In the genomic region with DNA sequence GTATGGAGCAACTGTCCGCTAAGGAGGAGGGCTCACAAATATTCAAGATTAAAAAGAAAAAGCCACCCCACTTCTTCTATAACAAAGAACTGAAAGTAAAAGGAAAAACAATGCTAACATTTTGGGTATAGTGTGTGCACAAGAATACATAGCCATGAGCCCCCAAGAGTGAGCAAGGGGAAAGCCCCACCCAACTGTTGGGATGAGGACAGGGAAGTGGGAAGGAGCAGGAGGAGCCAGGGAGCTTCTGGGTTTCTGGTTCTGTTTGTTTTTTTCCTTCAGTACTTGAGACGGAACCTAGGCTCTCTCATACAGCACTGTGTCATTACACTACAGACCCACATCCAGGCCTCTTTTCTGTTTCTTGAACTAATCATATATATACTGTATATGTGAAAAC, we compare ENCODE assay signal across 12 mouse cellular contexts. TPM values are rescaled to one million over a fixed set of nuclear protein-coding genes. Genes with fewer than 3 reads are reported as not detected.
DNase-seq lines count a peak whose midpoint lies in the region; ATAC-seq and TF ChIP-seq lines count a peak whose summit lies in the region.
"Had no signal": no experiment of that assay in that cellular context is flagged by ENCODE, and none has a peak within 500 bp of the region (broad histone marks: within the 10 kb centered on the region; RNA-seq: fewer than 3 reads in every experiment).

No protein-coding gene starts in this region.

- 60% methylated on average over 2 of the region's 2 CpGs for WGBS in heart, embryonic 14.5 days
- WGBS in midbrain, embryonic 11.5 days: 81% methylated on average over 2 of the region's 2 CpGs
- WGBS in midbrain, postnatal 0 days: 89% methylated on average over 2 of the region's 2 CpGs
- WGBS in limb, embryonic 12.5 days: 79% methylated on average over 2 of the region's 2 CpGs
- 67% methylated on average over 2 of the region's 2 CpGs for WGBS in stomach, embryonic 14.5 days

- no peak for DNase-seq in heart, postnatal 36 days
- DNase-seq in midbrain, embryonic 11.5 days (ENCODE audit: low spot score, missing footprints): peak; percentile 66
- no peak for DNase-seq in midbrain, postnatal 0 days (ENCODE audit: low spot score)
- no peak for DNase-seq in urinary bladder, postnatal 25 days (ENCODE audit: low spot score)
- no peak for DNase-seq in embryo, embryonic 9.5 days (ENCODE audit: extremely low spot score)
- DNase-seq: right cerebral cortex, postnatal 25 days had no signal

- peak overlapping the region; percentile 56 for H3K4me2 ChIP-seq in heart, embryonic 14.5 days (ENCODE audit: low read length)
- no peak overlapping the region for H3K4me2 ChIP-seq in midbrain, embryonic 11.5 days
- no peak overlapping the region for H3K4me2 ChIP-seq in midbrain, postnatal 0 days (ENCODE audit: low read depth, low read length, poor library complexity, severe bottlenecking)
- no peak overlapping the region for H3K4me2 ChIP-seq in limb, embryonic 12.5 days
- no peak overlapping the region for H3K4me2 ChIP-seq in stomach, embryonic 14.5 days (replicated peaks; ENCODE audit: low read depth, low read length)
- H3K4me2 ChIP-seq: forebrain, embryonic 13.5 days; hindbrain, embryonic 15.5 days; neural tube, embryonic 12.5 days had no signal

- H3K36me3 ChIP-seq in heart, embryonic 14.5 days (ENCODE audit: control insufficient read depth, insufficient read depth, low read length): no peaks in the 10 kb centered on the region
- no peaks in the 10 kb centered on the region for H3K36me3 ChIP-seq in midbrain, embryonic 11.5 days (ENCODE audit: control insufficient read depth, insufficient read depth, low read length)
- no peaks in the 10 kb centered on the region for H3K36me3 ChIP-seq in midbrain, postnatal 0 days (ENCODE audit: insufficient read depth, low read length)
- H3K36me3 ChIP-seq in limb, embryonic 12.5 days: no peaks in the 10 kb centered on the region
- no peaks in the 10 kb centered on the region for H3K36me3 ChIP-seq in stomach, embryonic 14.5 days (ENCODE audit: control insufficient read depth, insufficient read depth, low read length)
- H3K36me3 ChIP-seq: hindbrain, embryonic 15.5 days; neural tube, embryonic 12.5 days had no signal

- peak overlapping the region; percentile 56 for H3K9ac ChIP-seq in heart, embryonic 14.5 days (ENCODE audit: low read length)
- no peak overlapping the region for H3K9ac ChIP-seq in midbrain, embryonic 11.5 days (ENCODE audit: low read length)
- no peak overlapping the region for H3K9ac ChIP-seq in midbrain, postnatal 0 days (replicated peaks; ENCODE audit: low read length, poor library complexity, severe bottlenecking)
- no peak overlapping the region for H3K9ac ChIP-seq in limb, embryonic 12.5 days (replicated peaks)
- H3K9ac ChIP-seq in stomach, embryonic 14.5 days (replicated peaks; ENCODE audit: low read depth, low read length): no peak overlapping the region
- H3K9ac ChIP-seq: forebrain, embryonic 13.5 days; hindbrain, embryonic 15.5 days; neural tube, embryonic 12.5 days had no signal

- ATAC-seq in heart, embryonic 14.5 days (ENCODE audit: insufficient number of reproducible peaks, insufficient read depth, low FRiP score, low read depth): no peak
- no peak for ATAC-seq in midbrain, embryonic 11.5 days (ENCODE audit: low FRiP score)
- ATAC-seq in midbrain, postnatal 0 days (ENCODE audit: low FRiP score): no peak
- no peak for ATAC-seq in limb, embryonic 12.5 days (ENCODE audit: insufficient number of reproducible peaks, insufficient read depth, low FRiP score, low TSS enrichment, low read depth)
- no peak for ATAC-seq in stomach, embryonic 14.5 days (ENCODE audit: insufficient number of reproducible peaks, insufficient read depth, low FRiP score, low read depth)
- ATAC-seq: forebrain, embryonic 13.5 days had no signal

- H3K27ac ChIP-seq in heart, embryonic 14.5 days (replicated peaks in 1 of 2; ENCODE audit: control insufficient read depth in 1 of 2, insufficient read depth in 1 of 2, low read depth in 2 of 2, low read length in 2 of 2): peak overlapping the region; percentile 80 to 92
- H3K27ac ChIP-seq in midbrain, embryonic 11.5 days (ENCODE audit: low read depth, low read length): no peak overlapping the region
- no peak overlapping the region for H3K27ac ChIP-seq in midbrain, postnatal 0 days (ENCODE audit: low read depth, low read length)
- peak overlapping the region; percentile 62; the same call in 1 of the 2 replicates for H3K27ac ChIP-seq in limb, embryonic 12.5 days
- H3K27ac ChIP-seq in stomach, embryonic 14.5 days (ENCODE audit: low read length): peak overlapping the region; percentile 62; the same call in 1 of the 2 replicates
- H3K27ac ChIP-seq: forebrain, embryonic 13.5 days; hindbrain, embryonic 15.5 days; neural tube, embryonic 12.5 days had no signal

- no peak overlapping the region for H3K4me3 ChIP-seq in heart, embryonic 14.5 days (ENCODE audit: control insufficient read depth in 1 of 2, insufficient read depth in 1 of 2, low read depth in 1 of 2, low read length in 2 of 2)
- no peak overlapping the region for H3K4me3 ChIP-seq in midbrain, embryonic 11.5 days (ENCODE audit: low read depth, low read length)
- H3K4me3 ChIP-seq in midbrain, postnatal 0 days (ENCODE audit: low read depth, low read length): no peak overlapping the region
- no peak overlapping the region for H3K4me3 ChIP-seq in limb, embryonic 12.5 days (replicated peaks)
- no peak overlapping the region for H3K4me3 ChIP-seq in stomach, embryonic 14.5 days (ENCODE audit: low read depth, low read length)
- H3K4me3 ChIP-seq: forebrain, embryonic 13.5 days; hindbrain, embryonic 15.5 days; neural tube, embryonic 12.5 days had no signal

- H3K27me3 ChIP-seq in heart, embryonic 14.5 days (ENCODE audit: control insufficient read depth, insufficient read depth, low read length): no peaks in the 10 kb centered on the region
- H3K27me3 ChIP-seq in midbrain, embryonic 11.5 days (ENCODE audit: control insufficient read depth, insufficient read depth, low read length): no peaks in the 10 kb centered on the region
- no peaks in the 10 kb centered on the region for H3K27me3 ChIP-seq in midbrain, postnatal 0 days (ENCODE audit: insufficient read depth, low read length)
- no peaks in the 10 kb centered on the region for H3K27me3 ChIP-seq in limb, embryonic 12.5 days
- no peaks in the 10 kb centered on the region for H3K27me3 ChIP-seq in stomach, embryonic 14.5 days (ENCODE audit: control insufficient read depth, insufficient read depth, low read length)
- H3K27me3 ChIP-seq: forebrain, embryonic 13.5 days; hindbrain, embryonic 15.5 days; neural tube, embryonic 12.5 days had no signal

- peaks cover 28 to 71% of the 10 kb centered on the region in 2 experiments for H3K4me1 ChIP-seq in heart, embryonic 14.5 days (ENCODE audit: control insufficient read depth in 2 of 2, insufficient read depth in 2 of 2, low read length in 2 of 2)
- no peaks in the 10 kb centered on the region for H3K4me1 ChIP-seq in midbrain, embryonic 11.5 days (ENCODE audit: control insufficient read depth, insufficient read depth, low read length)
- 0 out of 2 replicates have a peak, but pooled peaks cover 3% of the 10 kb centered on the region for H3K4me1 ChIP-seq in midbrain, postnatal 0 days (ENCODE audit: insufficient read depth, low read length)
- H3K4me1 ChIP-seq in limb, embryonic 12.5 days (replicated peaks): peaks cover 35% of the 10 kb centered on the region
- H3K4me1 ChIP-seq in stomach, embryonic 14.5 days (ENCODE audit: control insufficient read depth, insufficient read depth, low read length): peaks cover 23% of the 10 kb centered on the region
- H3K4me1 ChIP-seq: neural tube, embryonic 12.5 days had no signal

- TF ChIP-seq CTCF in midbrain, postnatal 0 days (IDR thresholded peaks at IDR 0.05): no peak

- H3K9me3 ChIP-seq in heart, embryonic 14.5 days (ENCODE audit: control insufficient read depth, low read length): no peaks in the 10 kb centered on the region
- H3K9me3 ChIP-seq in midbrain, embryonic 11.5 days (ENCODE audit: control insufficient read depth, low read length): no peaks in the 10 kb centered on the region
- no peaks in the 10 kb centered on the region for H3K9me3 ChIP-seq in midbrain, postnatal 0 days (ENCODE audit: low read length)
- H3K9me3 ChIP-seq in limb, embryonic 12.5 days: no peaks in the 10 kb centered on the region
- H3K9me3 ChIP-seq in stomach, embryonic 14.5 days (ENCODE audit: control insufficient read depth, low read depth, low read length): no peaks in the 10 kb centered on the region
- H3K9me3 ChIP-seq: forebrain, embryonic 13.5 days; hindbrain, embryonic 15.5 days; neural tube, embryonic 12.5 days had no signal

- intact Hi-C loops in heart, postnatal 36 days (cut with DNase I): loop anchor here (2.0 kb wide), 2 partner anchors 23 to 29 kb away; no protein-coding TSS in a partner anchor

RNA-seq across cellular contexts. Expression of gene Pacsin2, which starts 31.1 kb away (rescaled TPM):
- 53.0 and 53.3 TPM in 2 replicates for polyA plus RNA-seq in heart, embryonic 14.5 days (2014; fragmentation: Nextera tagmentation; extraction: Ambion mirVana)
- total RNA-seq in heart, postnatal 36 days (2021): 100 to 1,000 TPM; 174 to 191 TPM
- polyA plus RNA-seq in midbrain, embryonic 11.5 days (2014; fragmentation: Nextera tagmentation; extraction: Ambion mirVana): 36.3 and 36.5 TPM in 2 replicates
- total RNA-seq in midbrain, postnatal 0 days (2014; rRNA removed): 14.6 and 21.3 TPM in 2 replicates
- 16.2 and 16.7 TPM in 2 replicates for polyA plus RNA-seq in midbrain, postnatal 0 days (2015; fragmentation: Nextera tagmentation; extraction: Ambion mirVana)
- 45.5 and 50.6 TPM in 2 replicates for polyA plus RNA-seq in limb, embryonic 12.5 days (2016; fragmentation: Nextera tagmentation; extraction: Ambion mirVana)
- 53.5 and 55.1 TPM in 2 replicates for polyA plus RNA-seq in stomach, embryonic 14.5 days (2014; fragmentation: Nextera tagmentation; extraction: Ambion mirVana)

Comparison
In these comparisons a context has a peak if more than half of its experiments do, and no peak if none do; other contexts are left out.
1. H3K27ac ChIP-seq: peak in heart, embryonic 14.5 days (2 of 2), limb, embryonic 12.5 days (single experiment) and stomach, embryonic 14.5 days (single experiment); none in midbrain, embryonic 11.5 days (single experiment) and midbrain, postnatal 0 days (single experiment).